Mouse (Mus musculus) heart, postnatal 4 days (tissue): ENCODE measurements around the gene Vmn1r193. TPM values are rescaled to one million over a fixed set of nuclear protein-coding genes. Genes with fewer than 3 reads are reported as not detected.
"Not testable (repeated sequence)": the region's sequence is repeated elsewhere in the genome, so short reads cannot be mapped to it uniquely, and the experiment has no call there.

Experiments
- DNase-seq: peaks from one replicate; pipeline ENCODE4 v3.0.0; 2021
- microRNA-seq, 2 experiments: library from miRNA; unstranded; fragments of <30 nt; microRNA quantifications; one replicate each; pipeline ENCODE4 v1.2.0; 2021 to 2022
- total RNA-seq, 2 experiments: library from RNA; stranded (reverse); gene quantifications; 2 replicates each; pipeline ENCODE4 v1.2.3; 2021

The Vmn1r193 gene
- not detected for total RNA-seq

GRCm38 (mm10) chr13:22223060-22223459, at the start of gene Vmn1r193:
TSS of gene Vmn1r193 (minus strand) at chr13:22223160.
- DNase-seq = not testable (repeated sequence)

GRCm38 (mm10) chr13:22271721-22272120, 48.8 kb upstream of the Vmn1r193 start:
- DNase-seq = no peak

- DNase-seq = not testable (repeated sequence)
Observed at GRCm38 (mm10) chr13:22270222-22270621, 47.3 kb upstream of the Vmn1r193 start, which contains the start of gene Vmn1r195. TSS of gene Vmn1r195 (plus strand) at chr13:22270522.

GRCm38 (mm10) chr13:22243915-22244314, 21.0 kb upstream of the Vmn1r193 start, which contains the start of gene Vmn1r194:
TSS of gene Vmn1r194 (plus strand) at chr13:22244215.
- DNase-seq = no peak

GRCm38 (mm10) chr13:22192756-22193155, 30.2 kb downstream of the Vmn1r193 start:
- DNase-seq = not testable (repeated sequence)

- DNase-seq = no peak
Observed at GRCm38 (mm10) chr13:22191041-22191440, 31.9 kb downstream of the Vmn1r193 start, which contains the start of gene Vmn1r192. TSS of gene Vmn1r192 (minus strand) at chr13:22191141.

- DNase-seq = no peak
Observed at GRCm38 (mm10) chr13:22190385-22190784, 32.6 kb downstream of the Vmn1r193 start.

- no peak for DNase-seq
Observed at GRCm38 (mm10) chr13:22189313-22189712, 33.6 kb downstream of the Vmn1r193 start.

- DNase-seq = no peak
Observed at GRCm38 (mm10) chr13:22183869-22184268, 39.1 kb downstream of the Vmn1r193 start, which contains the start of gene Vmn1r191. TSS of gene Vmn1r191 (minus strand) at chr13:22183969.

GRCm38 (mm10) chr13:22168416-22168815, 54.5 kb downstream of the Vmn1r193 start:
- DNase-seq = peak; percentile 37

Small RNA genes lying within 50 kb of the gene (microRNA-seq; reads per million reads assigned to microRNA genes)
- gene Gm23282 (0 reads per million in 2 experiments), gene Gm25084 (0 reads per million in 2 experiments)

Other genes starting within 250 kb of the Vmn1r193 start
- not detected for gene Pom121l2, start 242.0 kb downstream of the Vmn1r193 start, total RNA-seq
- gene Prss16, start 213.4 kb downstream of the Vmn1r193 start, total RNA-seq = not detected
- gene Hist1h2ah, start 187.6 kb downstream of the Vmn1r193 start, total RNA-seq = 100 to 1,000 TPM; 504 to 579 TPM
- 100 to 1,000 TPM; 416 to 424 TPM for gene Hist1h2bk, start 187.3 kb downstream of the Vmn1r193 start, total RNA-seq
- 100 to 1,000 TPM; 139 to 147 TPM for gene Hist1h4i, start 181.8 kb downstream of the Vmn1r193 start, total RNA-seq
- gene Hist1h2ag, start 180.2 kb downstream of the Vmn1r193 start, total RNA-seq = 100 to 1,000 TPM; 359 to 370 TPM
- gene Hist1h2bj, start 179.9 kb downstream of the Vmn1r193 start, total RNA-seq = 100 to 1,000 TPM; 284 to 295 TPM
- gene Vmn1r188, start 138.7 kb downstream of the Vmn1r193 start, total RNA-seq = not detected
- gene Vmn1r189, start 117.3 kb downstream of the Vmn1r193 start, total RNA-seq = not detected
- not detected for gene Vmn1r191, start 39.2 kb downstream of the Vmn1r193 start, total RNA-seq
- gene Vmn1r192, start 32.0 kb downstream of the Vmn1r193 start, total RNA-seq = not detected
- not detected for gene Vmn1r194, start 21.1 kb upstream of the Vmn1r193 start, total RNA-seq
- gene Vmn1r195, start 47.4 kb upstream of the Vmn1r193 start, total RNA-seq = not detected
- not detected for gene Vmn1r196, start 66.8 kb upstream of the Vmn1r193 start, total RNA-seq
- not detected for gene Vmn1r197, start 101.4 kb upstream of the Vmn1r193 start, total RNA-seq
- gene Vmn1r198, start 127.2 kb upstream of the Vmn1r193 start, total RNA-seq = not detected
- gene Vmn1r199, start 156.7 kb upstream of the Vmn1r193 start, total RNA-seq = not detected
- gene Vmn1r200, start 167.2 kb upstream of the Vmn1r193 start, total RNA-seq = not detected
- not detected for gene Vmn1r201, start 248.8 kb upstream of the Vmn1r193 start, total RNA-seq